Mouse (Mus musculus) neural tube, embryonic 12.5 days (tissue): ENCODE results near the gene Fam129b. TPM values are rescaled to one million over a fixed set of nuclear protein-coding genes. Genes with fewer than 3 reads are reported as not detected.

Experiments
- ATAC-seq: fragments of 200-750 bp; cut with Nextera tagmentation; 2 replicates; pipeline ENCODE4 v1.8.0; 2017; ENCODE audit warnings: low read depth, mild to moderate bottlenecking, moderate TSS enrichment, moderate library complexity; ENCODE audit not compliant: low FRiP score
- H3K27ac ChIP-seq: fragments of 300-500 bp; sonication (generic); 2 replicates; pipeline ENCODE4 v1.5.1; 2016
- H3K27me3 ChIP-seq: fragments of 300-500 bp; sonication (generic); replicated peaks from 2 replicates; pipeline ENCODE4 v1.6.1; 2016; ENCODE audit warnings: mild to moderate bottlenecking
- H3K36me3 ChIP-seq: fragments of 300-500 bp; sonication (generic); 2 replicates; pipeline ENCODE4 v1.6.1; 2016; ENCODE audit warnings: mild to moderate bottlenecking
- H3K4me1 ChIP-seq: fragments of 300-500 bp; sonication (generic); 2 replicates; pipeline ENCODE4 v1.6.1; 2016
- H3K4me2 ChIP-seq: fragments of 300-500 bp; sonication (generic); replicated peaks from 2 replicates; pipeline ENCODE4 v1.6.1; 2016; ENCODE audit warnings: mild to moderate bottlenecking
- H3K4me3 ChIP-seq: fragments of 300-500 bp; sonication (generic); 2 replicates; pipeline ENCODE4 v1.5.1; 2016
- H3K9ac ChIP-seq: fragments of 300-500 bp; sonication (generic); 2 replicates; pipeline ENCODE4 v1.6.1; 2016; ENCODE audit warnings: mild to moderate bottlenecking
- H3K9me3 ChIP-seq: fragments of 300-500 bp; sonication (generic); 2 replicates; pipeline ENCODE4 v1.6.1; 2016; ENCODE audit warnings: mild to moderate bottlenecking
- WGBS: fragments of 180-500 bp; shearing (Covaris S2); methylation state at CpG from one replicate; pipeline ENCODE4 v1.1.7; 2016; 5-methylcytosine and 5-hydroxymethylcytosine counted together
- polyA plus RNA-seq: library from polyadenylated mRNA; unstranded; fragments of >200 nt; fragmentation: Nextera tagmentation; extraction: Ambion mirVana; gene quantifications from 2 replicates; pipeline ENCODE4 v1.2.1, GENCODE M21; 2016

Gene Fam129b
- polyA plus RNA-seq, 1 experiment from 2014 or later = 40.3 TPM

GRCm38 (mm10) chr2:32881054-32881453 lies 5.1 kb downstream of the Fam129b start:
- Histone ChIP-seq H3K9me3 (no peaks in the 10 kb centered on the region), H3K4me2 (peak overlapping the region; percentile 1), H3K9ac (no peak overlapping the region), H3K36me3 (no peaks in the 10 kb centered on the region), H3K27me3 (no peaks in the 10 kb centered on the region), H3K4me3 (no peak overlapping the region), H3K27ac (0 out of 2 replicates have a peak overlapping the region, but pooled peaks have one; percentile 12), H3K4me1 (peaks cover 84% of the 10 kb centered on the region)
- ATAC-seq = no peak
- 35% methylated on average over 6 of the region's 6 CpGs for WGBS

- Histone ChIP-seq H3K4me3 (no peak overlapping the region), H3K9me3 (no peaks in the 10 kb centered on the region), H3K4me1 (peaks cover 79% of the 10 kb centered on the region), H3K4me2 (0 out of 2 replicates have a peak overlapping the region, but pooled peaks have one; percentile 1), H3K27me3 (no peaks in the 10 kb centered on the region), H3K9ac (no peak overlapping the region), H3K27ac (no peak overlapping the region), H3K36me3 (no peaks in the 10 kb centered on the region)
- 50% methylated on average over 3 of the region's 3 CpGs for WGBS
- ATAC-seq = no peak
Observed at GRCm38 (mm10) chr2:32881723-32882122, 5.8 kb downstream of the Fam129b start.

- H3K4me2 ChIP-seq = peak overlapping the region; percentile 20
Observed at GRCm38 (mm10) chr2:32882283-32883043, 6.5 kb downstream of the Fam129b start.

GRCm38 (mm10) chr2:32884745-32885144 lies 8.8 kb downstream of the Fam129b start:
- no peak overlapping the region for H3K9ac ChIP-seq
- WGBS = 24% methylated on average over 7 of the region's 7 CpGs
- H3K4me2 ChIP-seq = 0 out of 2 replicates have a peak overlapping the region, but pooled peaks have one; percentile 7
- no peak overlapping the region for H3K27ac ChIP-seq
- H3K4me3 ChIP-seq = no peak overlapping the region
- no peak for ATAC-seq
- peaks cover 65% of the 10 kb centered on the region for H3K4me1 ChIP-seq
- no peaks in the 10 kb centered on the region for H3K27me3 ChIP-seq
- no peaks in the 10 kb centered on the region for H3K9me3 ChIP-seq
- H3K36me3 ChIP-seq = no peaks in the 10 kb centered on the region

More at GRCm38 (mm10) chr2:32882283-32883043, 6.5 kb downstream of the Fam129b start:
- no peaks in the 10 kb centered on the region for H3K36me3 ChIP-seq
- H3K4me3 ChIP-seq = no peak overlapping the region
- H3K9me3 ChIP-seq = no peaks in the 10 kb centered on the region
- 55% methylated on average over 18 of the region's 21 CpGs for WGBS
- peaks cover 72% of the 10 kb centered on the region for H3K4me1 ChIP-seq
- no peak overlapping the region for H3K9ac ChIP-seq
- no peak for ATAC-seq
- no peaks in the 10 kb centered on the region for H3K27me3 ChIP-seq
- peak overlapping the region; percentile 26; the same call in 1 of the 2 replicates for H3K27ac ChIP-seq

GRCm38 (mm10) chr2:32888029-32888428 lies 12.1 kb downstream of the Fam129b start:
- no peaks in the 10 kb centered on the region for H3K36me3 ChIP-seq
- H3K4me1 ChIP-seq = peaks cover 34% of the 10 kb centered on the region
- no peaks in the 10 kb centered on the region for H3K27me3 ChIP-seq
- ATAC-seq = no peak
- WGBS = 21% methylated on average over 9 of the region's 9 CpGs
- no peak overlapping the region for H3K4me2 ChIP-seq
- H3K9ac ChIP-seq = no peak overlapping the region
- H3K9me3 ChIP-seq = no peaks in the 10 kb centered on the region
- H3K27ac ChIP-seq = no peak overlapping the region
- H3K4me3 ChIP-seq = no peak overlapping the region

- no peaks in the 10 kb centered on the region for H3K36me3 ChIP-seq
- H3K27ac ChIP-seq = no peak overlapping the region
- no peak overlapping the region for H3K4me2 ChIP-seq
- no peak overlapping the region for H3K9ac ChIP-seq
- ATAC-seq = no peak
- 26% methylated on average over 3 of the region's 3 CpGs for WGBS
- H3K9me3 ChIP-seq = no peaks in the 10 kb centered on the region
- no peaks in the 10 kb centered on the region for H3K27me3 ChIP-seq
- H3K4me3 ChIP-seq = no peak overlapping the region
- peaks cover 30% of the 10 kb centered on the region for H3K4me1 ChIP-seq
Observed at GRCm38 (mm10) chr2:32888551-32888950, 12.6 kb downstream of the Fam129b start.

- 79% methylated on average over 3 of the region's 3 CpGs for WGBS
- H3K27me3 ChIP-seq = no peaks in the 10 kb centered on the region
- H3K4me2 ChIP-seq = no peak overlapping the region
- ATAC-seq = no peak
- no peaks in the 10 kb centered on the region for H3K36me3 ChIP-seq
- no peak overlapping the region for H3K27ac ChIP-seq
- no peaks in the 10 kb centered on the region for H3K9me3 ChIP-seq
- H3K4me1 ChIP-seq = peaks cover 16% of the 10 kb centered on the region
- H3K9ac ChIP-seq = no peak overlapping the region
- H3K4me3 ChIP-seq = no peak overlapping the region
Observed at GRCm38 (mm10) chr2:32890280-32890679, 14.4 kb downstream of the Fam129b start.

- H3K4me2 ChIP-seq = no peak overlapping the region
- no peak overlapping the region for H3K27ac ChIP-seq
- WGBS = 84% methylated on average over 9 of the region's 9 CpGs
- H3K9me3 ChIP-seq = no peaks in the 10 kb centered on the region
- H3K36me3 ChIP-seq = no peaks in the 10 kb centered on the region
- H3K4me1 ChIP-seq = peaks cover 24% of the 10 kb centered on the region
- no peak for ATAC-seq
- no peak overlapping the region for H3K9ac ChIP-seq
- H3K4me3 ChIP-seq = no peak overlapping the region
- H3K27me3 ChIP-seq = no peaks in the 10 kb centered on the region
Observed at GRCm38 (mm10) chr2:32891278-32891677, 15.4 kb downstream of the Fam129b start.

GRCm38 (mm10) chr2:32892490-32892889 lies 16.6 kb downstream of the Fam129b start:
- peaks cover 35% of the 10 kb centered on the region for H3K4me1 ChIP-seq
- H3K9ac ChIP-seq = no peak overlapping the region
- no peaks in the 10 kb centered on the region for H3K36me3 ChIP-seq
- no peak overlapping the region for H3K4me3 ChIP-seq
- WGBS = 92% methylated on average over 14 of the region's 14 CpGs
- H3K27me3 ChIP-seq = no peaks in the 10 kb centered on the region
- H3K4me2 ChIP-seq = no peak overlapping the region
- no peak overlapping the region for H3K27ac ChIP-seq
- H3K9me3 ChIP-seq = no peaks in the 10 kb centered on the region
- no peak for ATAC-seq

GRCm38 (mm10) chr2:32894097-32894496 lies 18.2 kb downstream of the Fam129b start:
- Histone ChIP-seq H3K9me3 (no peaks in the 10 kb centered on the region), H3K4me1 (peaks cover 23% of the 10 kb centered on the region), H3K36me3 (no peaks in the 10 kb centered on the region), H3K27ac (no peak overlapping the region), H3K27me3 (no peaks in the 10 kb centered on the region), H3K4me3 (no peak overlapping the region), H3K4me2 (no peak overlapping the region), H3K9ac (no peak overlapping the region)
- 78% methylated on average over 2 of the region's 2 CpGs for WGBS
- ATAC-seq = no peak

GRCm38 (mm10) chr2:32895606-32896106 lies 19.7 kb downstream of the Fam129b start:
- Histone ChIP-seq H3K4me1 (peaks cover 23% of the 10 kb centered on the region), H3K27me3 (no peaks in the 10 kb centered on the region), H3K27ac (peak overlapping the region; percentile 10; the same call in 1 of the 2 replicates), H3K36me3 (no peaks in the 10 kb centered on the region), H3K9me3 (no peaks in the 10 kb centered on the region), H3K4me2 (0 out of 2 replicates have a peak overlapping the region, but pooled peaks have one; percentile 2), H3K4me3 (no peak overlapping the region), H3K9ac (no peak overlapping the region)
- peak; percentile 40; the same call in 1 of the 2 replicates for ATAC-seq
- WGBS = 36% methylated on average over 8 of the region's 8 CpGs

GRCm38 (mm10) chr2:32896507-32897147 lies 20.7 kb downstream of the Fam129b start:
- 55% methylated on average over 10 of the region's 10 CpGs for WGBS

More at GRCm38 (mm10) chr2:32896507-32897147, 20.7 kb downstream of the Fam129b start:
- Histone ChIP-seq H3K36me3 (no peaks in the 10 kb centered on the region), H3K4me3 (no peak overlapping the region), H3K27ac (no peak overlapping the region), H3K9me3 (no peaks in the 10 kb centered on the region), H3K9ac (no peak overlapping the region), H3K4me1 (peaks cover 23% of the 10 kb centered on the region), H3K27me3 (no peaks in the 10 kb centered on the region), H3K4me2 (no peak overlapping the region)
- ATAC-seq = no peak
